Mouse (Mus musculus): ENCODE data around the gene Prkag3. TPM values are rescaled to one million over a fixed set of nuclear protein-coding genes. Genes with fewer than 3 reads are reported as not detected.

Gene Prkag3
- polyA plus RNA-seq, 1 experiment from 2014 or later = 5.5 TPM

DNA sequence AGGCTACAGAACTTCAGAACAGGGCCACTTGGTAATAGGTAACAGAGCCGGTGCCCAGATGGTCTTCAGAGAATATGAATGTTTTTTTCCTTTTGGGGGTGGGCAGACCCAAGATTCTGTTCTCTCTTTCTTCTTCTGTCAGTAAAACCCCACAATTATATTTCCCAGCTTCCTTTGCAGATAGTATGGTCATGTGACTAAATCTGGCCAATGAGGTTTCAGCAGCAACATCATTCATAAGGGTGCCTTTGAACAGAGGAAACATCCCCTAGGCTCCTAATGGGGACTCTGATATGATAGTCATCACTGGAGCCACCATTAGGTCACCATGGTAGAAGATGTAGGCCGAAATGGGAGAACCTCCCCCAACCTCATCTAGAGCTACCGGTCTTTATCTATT is 3.8 kb upstream of the Prkag3 start:
- H3K9ac ChIP-seq (ENCODE audit: low read depth, low read length) = no peak overlapping the region
- H3K4me1 ChIP-seq (ENCODE audit: control insufficient read depth, insufficient read depth, low read length) = peaks cover 14% of the 10 kb centered on the region
- H3K9me3 ChIP-seq (replicated peaks; ENCODE audit: control insufficient read depth, low read length) = no peaks in the 10 kb centered on the region
- peaks cover 4% of the 10 kb centered on the region; the same call in 1 of the 2 replicates for H3K27me3 ChIP-seq (ENCODE audit: control insufficient read depth, insufficient read depth, low read length)
- H3K27ac ChIP-seq (ENCODE audit: low read depth, low read length) = no peak overlapping the region
- no peak overlapping the region for H3K4me3 ChIP-seq (ENCODE audit: low read depth, low read length)
- H3K36me3 ChIP-seq (ENCODE audit: control insufficient read depth, insufficient read depth, low read length) = no peaks in the 10 kb centered on the region
- no peak for ATAC-seq (replicated peaks; ENCODE audit: insufficient number of reproducible peaks, low FRiP score, low TSS enrichment)
- no peak overlapping the region for H3K4me2 ChIP-seq
- WGBS (ENCODE audit: insufficient replicate concordance) = 92% methylated on average over 3 of the region's 3 CpGs

DNA sequence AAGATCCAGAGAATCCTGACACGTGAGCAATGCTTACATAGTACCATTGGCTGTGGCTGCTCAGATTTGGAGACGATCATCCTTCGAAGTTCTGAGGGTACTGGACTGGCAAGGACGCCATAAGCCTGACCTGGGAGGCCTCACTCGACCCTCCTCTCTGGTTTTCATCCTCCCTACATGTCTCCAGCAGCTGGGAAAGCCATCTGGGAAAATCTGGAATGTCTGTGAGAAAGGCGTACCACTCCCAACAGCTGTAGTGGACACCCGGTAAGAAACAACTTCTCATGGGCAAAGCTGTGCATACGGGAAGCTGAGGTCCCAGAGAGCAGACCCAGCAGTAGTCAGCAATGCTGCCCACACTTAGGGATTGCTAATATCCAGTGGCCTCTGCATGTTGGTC is 3.1 kb upstream of the Prkag3 start:
- WGBS (ENCODE audit: insufficient replicate concordance) = 73% methylated on average over 8 of the region's 8 CpGs

DNA sequence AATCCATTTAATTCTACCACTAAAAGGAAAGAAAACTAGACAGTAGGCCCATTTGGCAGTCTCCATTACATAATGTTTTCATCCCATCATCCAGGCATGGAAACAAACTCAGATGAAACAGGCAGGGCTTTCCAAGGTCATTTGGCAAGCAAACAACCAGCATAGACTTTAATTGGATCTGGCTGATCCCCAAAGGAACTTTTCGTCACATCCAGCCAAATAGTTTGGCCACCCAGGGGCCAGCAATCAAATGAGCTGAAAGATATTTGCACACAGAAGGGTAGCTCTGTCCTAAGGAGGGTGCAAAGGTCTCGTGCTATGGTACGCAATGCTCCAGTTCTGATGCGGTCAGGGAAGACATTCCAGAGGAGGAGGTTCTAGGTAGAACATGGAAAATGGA is 1.7 kb upstream of the Prkag3 start:
- no peak overlapping the region for H3K4me3 ChIP-seq (ENCODE audit: low read depth, low read length)
- no peaks in the 10 kb centered on the region for H3K36me3 ChIP-seq (ENCODE audit: control insufficient read depth, insufficient read depth, low read length)
- no peak overlapping the region for H3K4me2 ChIP-seq
- no peaks in the 10 kb centered on the region for H3K9me3 ChIP-seq (replicated peaks; ENCODE audit: control insufficient read depth, low read length)
- peaks cover 14% of the 10 kb centered on the region for H3K4me1 ChIP-seq (ENCODE audit: control insufficient read depth, insufficient read depth, low read length)
- peaks cover 11% of the 10 kb centered on the region for H3K27me3 ChIP-seq (ENCODE audit: control insufficient read depth, insufficient read depth, low read length)
- ATAC-seq (replicated peaks; ENCODE audit: insufficient number of reproducible peaks, low FRiP score, low TSS enrichment) = no peak
- H3K9ac ChIP-seq (ENCODE audit: low read depth, low read length) = no peak overlapping the region
- H3K27ac ChIP-seq (ENCODE audit: low read depth, low read length) = no peak overlapping the region
- WGBS (ENCODE audit: insufficient replicate concordance) = 80% methylated on average over 4 of the region's 4 CpGs

More for the DNA sequence above, 3.1 kb upstream of the Prkag3 start:
- ATAC-seq (replicated peaks; ENCODE audit: insufficient number of reproducible peaks, low FRiP score, low TSS enrichment) = no peak
- no peaks in the 10 kb centered on the region for H3K36me3 ChIP-seq (ENCODE audit: control insufficient read depth, insufficient read depth, low read length)
- no peak overlapping the region for H3K9ac ChIP-seq (ENCODE audit: low read depth, low read length)
- no peak overlapping the region for H3K4me3 ChIP-seq (ENCODE audit: low read depth, low read length)
- H3K9me3 ChIP-seq (replicated peaks; ENCODE audit: control insufficient read depth, low read length) = no peaks in the 10 kb centered on the region
- peaks cover 10% of the 10 kb centered on the region for H3K27me3 ChIP-seq (ENCODE audit: control insufficient read depth, insufficient read depth, low read length)
- H3K4me1 ChIP-seq (ENCODE audit: control insufficient read depth, insufficient read depth, low read length) = peaks cover 14% of the 10 kb centered on the region
- no peak overlapping the region for H3K4me2 ChIP-seq
- H3K27ac ChIP-seq (ENCODE audit: low read depth, low read length) = no peak overlapping the region

DNA sequence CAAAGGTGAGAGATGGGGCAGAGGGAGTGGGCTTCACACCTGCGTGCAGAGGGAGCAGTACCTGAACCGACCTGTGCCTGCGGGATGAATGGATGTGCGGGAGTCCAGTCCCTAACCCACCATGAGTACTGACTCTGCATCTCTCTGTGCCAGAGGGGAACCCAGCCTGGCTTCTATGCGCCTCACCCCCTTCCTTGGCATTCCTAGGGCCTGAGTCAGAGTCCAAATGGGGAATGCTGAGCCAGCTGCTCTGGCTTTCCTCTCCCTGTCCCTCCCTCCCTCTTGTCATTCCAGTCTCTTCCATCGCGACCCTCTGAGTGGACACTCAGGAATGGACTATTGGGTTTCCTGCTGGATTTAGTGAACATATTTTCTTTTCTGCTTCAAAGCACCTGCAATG is 280 bp upstream of the Prkag3 start:
- peak overlapping the region; percentile 43 for H3K4me3 ChIP-seq (ENCODE audit: low read depth, low read length)
- WGBS (ENCODE audit: insufficient replicate concordance) = 37% methylated on average over 7 of the region's 7 CpGs

DNA sequence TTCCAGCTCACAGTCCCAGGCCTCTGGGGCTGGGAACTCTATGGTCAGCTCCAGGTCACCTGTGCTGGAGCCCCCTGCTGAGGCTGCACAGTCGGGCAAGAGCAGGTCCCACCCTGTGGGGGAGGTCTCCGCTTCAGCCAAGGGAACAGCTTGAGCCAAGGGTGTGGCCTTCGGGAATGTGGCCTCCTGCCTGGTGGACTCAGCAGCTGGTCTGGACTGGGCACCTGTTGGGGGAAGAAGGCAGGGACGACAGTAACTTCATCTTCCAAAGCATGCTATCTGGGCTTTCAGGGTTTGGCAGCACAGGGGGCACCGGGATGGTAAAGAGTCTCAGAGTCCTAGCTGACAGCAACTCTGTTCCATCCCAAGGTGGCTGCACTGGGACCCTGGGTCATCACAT is 1.7 kb downstream of the Prkag3 start:
- no peak overlapping the region for H3K27ac ChIP-seq (ENCODE audit: low read depth, low read length)
- no peaks in the 10 kb centered on the region for H3K9me3 ChIP-seq (replicated peaks; ENCODE audit: control insufficient read depth, low read length)
- peaks cover 11% of the 10 kb centered on the region for H3K27me3 ChIP-seq (ENCODE audit: control insufficient read depth, insufficient read depth, low read length)
- peaks cover 14% of the 10 kb centered on the region for H3K4me1 ChIP-seq (ENCODE audit: control insufficient read depth, insufficient read depth, low read length)
- no peaks in the 10 kb centered on the region for H3K36me3 ChIP-seq (ENCODE audit: control insufficient read depth, insufficient read depth, low read length)
- no peak overlapping the region for H3K4me2 ChIP-seq
- no peak overlapping the region for H3K9ac ChIP-seq (ENCODE audit: low read depth, low read length)
- WGBS (ENCODE audit: insufficient replicate concordance) = 48% methylated on average over 5 of the region's 5 CpGs
- no peak for ATAC-seq (replicated peaks; ENCODE audit: insufficient number of reproducible peaks, low FRiP score, low TSS enrichment)
- H3K4me3 ChIP-seq (ENCODE audit: low read depth, low read length) = no peak overlapping the region

More for the DNA sequence above, 280 bp upstream of the Prkag3 start:
- H3K9ac ChIP-seq (ENCODE audit: low read depth, low read length) = peak overlapping the region; percentile 65
- H3K9me3 ChIP-seq (replicated peaks; ENCODE audit: control insufficient read depth, low read length) = no peaks in the 10 kb centered on the region
- peak; percentile 70; the same call in 1 of the 2 replicates for ATAC-seq (replicated peaks; ENCODE audit: insufficient number of reproducible peaks, low FRiP score, low TSS enrichment)
- no peaks in the 10 kb centered on the region for H3K36me3 ChIP-seq (ENCODE audit: control insufficient read depth, insufficient read depth, low read length)
- H3K4me1 ChIP-seq (ENCODE audit: control insufficient read depth, insufficient read depth, low read length) = peaks cover 14% of the 10 kb centered on the region
- H3K27me3 ChIP-seq (ENCODE audit: control insufficient read depth, insufficient read depth, low read length) = peaks cover 11% of the 10 kb centered on the region
- H3K27ac ChIP-seq (ENCODE audit: low read depth, low read length) = peak overlapping the region; percentile 85
- peak overlapping the region; percentile 67 for H3K4me2 ChIP-seq

DNA sequence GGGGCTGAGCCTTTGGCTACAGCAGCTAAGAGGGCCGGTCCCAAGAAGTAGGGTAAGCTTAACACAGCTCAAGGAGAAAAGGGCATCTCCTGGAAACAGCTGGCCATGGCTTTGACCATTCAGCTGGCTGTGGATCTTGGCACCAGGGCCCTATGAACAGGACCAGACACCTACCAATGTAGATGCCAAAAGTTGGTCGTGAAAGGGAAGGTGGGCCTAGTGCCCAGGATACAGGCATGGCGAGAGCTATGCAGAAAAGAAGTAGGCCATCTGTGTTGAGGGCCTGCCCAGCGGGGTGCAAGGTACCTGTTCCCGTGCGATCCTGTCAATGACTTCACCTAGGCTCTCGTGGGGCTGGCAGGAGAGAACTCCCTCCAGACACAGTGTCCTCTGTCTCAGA is 8.2 kb downstream of the Prkag3 start:
- Histone ChIP-seq H3K4me1 (ENCODE audit: control insufficient read depth, insufficient read depth, low read length) (no peaks in the 10 kb centered on the region), H3K9ac (ENCODE audit: low read depth, low read length) (no peak overlapping the region), H3K4me2 (no peak overlapping the region), H3K27me3 (ENCODE audit: control insufficient read depth, insufficient read depth, low read length) (no peaks in the 10 kb centered on the region), H3K9me3 (replicated peaks; ENCODE audit: control insufficient read depth, low read length) (no peaks in the 10 kb centered on the region), H3K4me3 (ENCODE audit: low read depth, low read length) (no peak overlapping the region), H3K36me3 (ENCODE audit: control insufficient read depth, insufficient read depth, low read length) (no peaks in the 10 kb centered on the region), H3K27ac (ENCODE audit: low read depth, low read length) (no peak overlapping the region)
- 80% methylated on average over 7 of the region's 7 CpGs for WGBS (ENCODE audit: insufficient replicate concordance)
- ATAC-seq (replicated peaks; ENCODE audit: insufficient number of reproducible peaks, low FRiP score, low TSS enrichment) = no peak

DNA sequence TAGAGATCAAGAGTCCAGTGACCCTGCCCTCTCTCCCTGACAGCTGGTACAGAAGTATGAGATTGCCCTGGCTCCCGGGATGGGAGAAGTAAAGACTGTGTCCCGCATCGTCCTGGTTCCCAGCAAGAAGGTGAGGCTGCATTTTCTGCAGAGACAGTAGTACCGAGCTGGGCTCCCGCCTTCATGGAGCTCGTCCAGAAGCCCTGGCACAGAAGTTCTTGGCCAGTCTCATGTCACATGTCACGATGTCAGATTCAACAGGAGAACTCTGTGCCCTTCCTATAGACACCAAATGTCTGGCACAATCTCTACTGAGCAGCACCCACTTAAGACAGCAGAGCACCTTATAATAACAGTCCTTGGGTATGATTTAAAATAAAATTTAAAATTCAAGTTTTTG is 11.5 kb downstream of the Prkag3 start:
- no peaks in the 10 kb centered on the region for H3K4me1 ChIP-seq (ENCODE audit: control insufficient read depth, insufficient read depth, low read length)
- ATAC-seq (replicated peaks; ENCODE audit: insufficient number of reproducible peaks, low FRiP score, low TSS enrichment) = no peak
- H3K9ac ChIP-seq (ENCODE audit: low read depth, low read length) = no peak overlapping the region
- H3K9me3 ChIP-seq (replicated peaks; ENCODE audit: control insufficient read depth, low read length) = no peaks in the 10 kb centered on the region
- 78% methylated on average over 7 of the region's 7 CpGs for WGBS (ENCODE audit: insufficient replicate concordance)
- no peak overlapping the region for H3K4me3 ChIP-seq (ENCODE audit: low read depth, low read length)
- no peaks in the 10 kb centered on the region for H3K27me3 ChIP-seq (ENCODE audit: control insufficient read depth, insufficient read depth, low read length)
- no peak overlapping the region for H3K27ac ChIP-seq (ENCODE audit: low read depth, low read length)
- H3K36me3 ChIP-seq (ENCODE audit: control insufficient read depth, insufficient read depth, low read length) = no peaks in the 10 kb centered on the region
- H3K4me2 ChIP-seq = no peak overlapping the region

DNA sequence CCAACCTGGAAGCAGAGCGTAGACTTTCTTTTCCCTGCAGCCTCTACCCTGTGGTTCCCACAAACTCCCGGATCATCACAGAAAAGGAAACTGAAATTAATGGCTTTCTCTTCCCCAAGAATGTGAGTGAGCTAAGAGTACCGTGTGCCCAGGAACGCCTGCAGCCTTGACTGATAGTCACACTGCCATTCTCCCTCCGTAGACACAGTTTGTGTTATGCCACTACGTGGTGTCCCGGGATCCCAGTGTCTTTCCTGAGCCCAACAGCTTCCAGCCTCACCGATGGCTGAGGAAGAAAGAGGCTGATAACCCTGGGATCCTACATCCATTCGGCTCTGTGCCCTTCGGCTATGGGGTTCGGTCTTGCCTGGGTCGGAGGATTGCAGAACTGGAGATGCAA is 12.0 kb downstream of the Prkag3 start:
- Histone ChIP-seq H3K4me1 (ENCODE audit: control insufficient read depth, insufficient read depth, low read length) (no peaks in the 10 kb centered on the region), H3K9ac (ENCODE audit: low read depth, low read length) (no peak overlapping the region), H3K27ac (ENCODE audit: low read depth, low read length) (no peak overlapping the region), H3K4me2 (no peak overlapping the region), H3K4me3 (ENCODE audit: low read depth, low read length) (no peak overlapping the region), H3K27me3 (ENCODE audit: control insufficient read depth, insufficient read depth, low read length) (no peaks in the 10 kb centered on the region), H3K9me3 (replicated peaks; ENCODE audit: control insufficient read depth, low read length) (no peaks in the 10 kb centered on the region), H3K36me3 (ENCODE audit: control insufficient read depth, insufficient read depth, low read length) (no peaks in the 10 kb centered on the region)
- WGBS (ENCODE audit: insufficient replicate concordance) = 84% methylated on average over 12 of the region's 12 CpGs
- ATAC-seq (replicated peaks; ENCODE audit: insufficient number of reproducible peaks, low FRiP score, low TSS enrichment) = no peak

DNA sequence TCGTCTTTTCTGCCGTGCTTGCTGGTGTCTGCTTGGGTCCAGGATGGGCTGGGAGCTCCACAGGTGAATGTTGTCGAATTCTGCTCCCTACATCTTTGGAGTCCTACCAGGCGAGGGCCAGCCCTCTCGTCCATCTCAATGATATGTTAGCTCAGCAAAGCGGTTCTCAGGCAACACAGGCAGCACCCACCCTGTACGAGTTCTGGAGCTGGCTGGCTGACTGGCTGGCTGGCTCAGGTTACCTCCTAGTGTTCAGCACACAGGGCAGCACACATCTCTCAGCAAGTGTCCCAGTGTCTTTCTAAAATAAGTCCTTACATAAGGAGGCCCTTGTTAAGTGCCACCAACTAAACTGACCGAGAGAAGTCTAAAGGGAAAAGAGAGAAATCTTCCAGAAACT is 20.6 kb downstream of the Prkag3 start:
- Histone ChIP-seq H3K27ac (ENCODE audit: low read depth, low read length) (no peak overlapping the region), H3K4me3 (ENCODE audit: low read depth, low read length) (no peak overlapping the region), H3K4me1 (ENCODE audit: control insufficient read depth, insufficient read depth, low read length) (no peaks in the 10 kb centered on the region), H3K9me3 (replicated peaks; ENCODE audit: control insufficient read depth, low read length) (0 out of 2 replicates have a peak, but pooled peaks cover 3% of the 10 kb centered on the region), H3K4me2 (no peak overlapping the region), H3K36me3 (ENCODE audit: control insufficient read depth, insufficient read depth, low read length) (no peaks in the 10 kb centered on the region), H3K27me3 (ENCODE audit: control insufficient read depth, insufficient read depth, low read length) (no peaks in the 10 kb centered on the region), H3K9ac (ENCODE audit: low read depth, low read length) (no peak overlapping the region)
- ATAC-seq (replicated peaks; ENCODE audit: insufficient number of reproducible peaks, low FRiP score, low TSS enrichment) = no peak
- 66% methylated on average over 8 of the region's 8 CpGs for WGBS (ENCODE audit: insufficient replicate concordance)
